Mouse (Mus musculus) C2C12 (cell line): ENCODE measurements around the gene Dap3.

Experiments
- CTCF ChIP-seq: IDR thresholded peaks from one replicate; pipeline ENCODE4 v1.5.1; 2011; ENCODE audit not compliant: control insufficient read depth, insufficient read depth, insufficient read length
- FOSL1 ChIP-seq: IDR thresholded peaks from one replicate; pipeline ENCODE4 v1.8.0; 2011; ENCODE audit warnings: mild to moderate bottlenecking, low read length; ENCODE audit not compliant: poor library complexity, insufficient read depth, severe bottlenecking
- MAX ChIP-seq: IDR thresholded peaks from one replicate; pipeline ENCODE4 v1.6.1; 2011; ENCODE audit warnings: mild to moderate bottlenecking, control low read depth
- MYOD1 ChIP-seq: IDR thresholded peaks from one replicate; pipeline ENCODE4 v1.6.1; 2011; ENCODE audit warnings: low read depth; ENCODE audit not compliant: control insufficient read depth, insufficient read length
- MYOG ChIP-seq: IDR thresholded peaks from one replicate; pipeline ENCODE4 v1.6.1; 2011; ENCODE audit not compliant: control insufficient read depth, insufficient read length; ENCODE audit errors: extremely low read depth
- USF1 ChIP-seq: IDR thresholded peaks from one replicate; pipeline ENCODE4 v1.6.1; 2011; ENCODE audit warnings: low read depth, mild to moderate bottlenecking, control low read depth, moderate library complexity

GRCm38 (mm10) chr3:88925651-88926050 is 25.3 kb downstream of the Dap3 start:
- TF ChIP-seq CTCF: no peak
- no peak for TF ChIP-seq MYOD1
- TF ChIP-seq USF1: no peak
- TF ChIP-seq MAX: no peak
- TF ChIP-seq FOSL1: no peak
- no peak for TF ChIP-seq MYOG
